In genomic region chr13:95634451-95634850, GRCm38 (mm10) we compare ENCODE assay signal across 17 mouse cellular contexts. TPM values are rescaled to one million over a fixed set of nuclear protein-coding genes. Genes with fewer than 3 reads are reported as not detected.
DNase-seq lines count a peak whose midpoint lies in the region; ATAC-seq and TF ChIP-seq lines count a peak whose summit lies in the region.
"Had no signal": no experiment of that assay in that cellular context is flagged by ENCODE, and none has a peak within 500 bp of the region (broad histone marks: within the 10 kb centered on the region; RNA-seq: fewer than 3 reads in every experiment).

No protein-coding gene starts in this region.

- H3K9ac ChIP-seq in intestine, embryonic 16.5 days (ENCODE audit: low read depth, low read length) = no peak overlapping the region
- no peak overlapping the region for H3K9ac ChIP-seq in intestine, postnatal 0 days (ENCODE audit: low read depth, low read length)
- no peak overlapping the region for H3K9ac ChIP-seq in liver, embryonic 12.5 days
- H3K9ac ChIP-seq: embryonic facial prominence, embryonic 12.5 days; forebrain, embryonic 15.5 days; hindbrain, embryonic 13.5 days; limb, embryonic 13.5 days had no signal

- peaks cover 4% of the 10 kb centered on the region; the same call in 1 of the 2 replicates for H3K36me3 ChIP-seq in intestine, embryonic 16.5 days (ENCODE audit: control insufficient read depth, insufficient read depth, low read length)
- H3K36me3 ChIP-seq in intestine, postnatal 0 days (ENCODE audit: control insufficient read depth, insufficient read depth) = peaks cover 27% of the 10 kb centered on the region
- peaks cover 51% of the 10 kb centered on the region for H3K36me3 ChIP-seq in megakaryocyte, embryonic 14.5 days (replicated peaks; ENCODE audit: low read length)
- H3K36me3 ChIP-seq in liver, embryonic 12.5 days = peaks cover 55% of the 10 kb centered on the region

- no peak for TF ChIP-seq CTCF in intestine, postnatal 0 days (IDR thresholded peaks at IDR 0.05; ENCODE audit: low read depth)

- DNase-seq in embryo, embryonic 10.5 days (ENCODE audit: low spot score) = no peak
- no peak for DNase-seq in cerebellum, adult 11 months
- DNase-seq: adrenal gland, adult 8-10 months; cerebellum, postnatal 10 days; gastrocnemius, postnatal 10 days; kidney, postnatal 14 days; layer of hippocampus, postnatal 36 days; right cerebral cortex, postnatal 4 days had no signal

- H3K4me2 ChIP-seq in intestine, embryonic 16.5 days (ENCODE audit: low read depth, low read length) = no peak overlapping the region
- H3K4me2 ChIP-seq in intestine, postnatal 0 days (replicated peaks; ENCODE audit: low read depth) = no peak overlapping the region
- no peak overlapping the region for H3K4me2 ChIP-seq in liver, embryonic 12.5 days
- H3K4me2 ChIP-seq: embryonic facial prominence, embryonic 12.5 days; forebrain, embryonic 15.5 days; hindbrain, embryonic 13.5 days; limb, embryonic 13.5 days had no signal

- H3K27ac ChIP-seq in intestine, embryonic 16.5 days (ENCODE audit: low read length) = peak overlapping the region; percentile 35; the same call in 1 of the 2 replicates
- H3K27ac ChIP-seq in intestine, postnatal 0 days (ENCODE audit: low read depth, low read length) = no peak overlapping the region
- peak overlapping the region; percentile 54 for H3K27ac ChIP-seq in liver, embryonic 12.5 days
- H3K27ac ChIP-seq: forebrain, embryonic 15.5 days; hindbrain, embryonic 13.5 days; limb, embryonic 13.5 days had no signal

- ATAC-seq in intestine, embryonic 16.5 days = no peak
- ATAC-seq in intestine, postnatal 0 days = no peak
- no peak for ATAC-seq in megakaryocyte, adult 5-6 weeks (ENCODE audit: poor library complexity, severe bottlenecking)
- no peak for ATAC-seq in liver, embryonic 12.5 days
- ATAC-seq: forebrain, embryonic 15.5 days had no signal

- 17% methylated on average over 2 of the region's 2 CpGs for WGBS in intestine, embryonic 16.5 days
- WGBS in intestine, postnatal 0 days = 8% methylated on average over 2 of the region's 2 CpGs
- WGBS in liver, embryonic 12.5 days (ENCODE audit: insufficient replicate concordance) = 3% methylated on average over 2 of the region's 2 CpGs

- peaks cover 7% of the 10 kb centered on the region for H3K4me1 ChIP-seq in intestine, embryonic 16.5 days (ENCODE audit: control insufficient read depth, insufficient read depth, low read length)
- no peaks in the 10 kb centered on the region for H3K4me1 ChIP-seq in intestine, postnatal 0 days (replicated peaks; ENCODE audit: control insufficient read depth, insufficient read depth, low read length)
- H3K4me1 ChIP-seq in megakaryocyte, embryonic 14.5 days = peaks cover 82% of the 10 kb centered on the region
- H3K4me1 ChIP-seq in liver, embryonic 12.5 days = peaks cover 40% of the 10 kb centered on the region

- no peaks in the 10 kb centered on the region for H3K9me3 ChIP-seq in intestine, embryonic 16.5 days (ENCODE audit: control insufficient read depth, low read length)
- no peaks in the 10 kb centered on the region for H3K9me3 ChIP-seq in intestine, postnatal 0 days (ENCODE audit: control insufficient read depth)
- H3K9me3 ChIP-seq in megakaryocyte, embryonic 14.5 days = no peaks in the 10 kb centered on the region
- no peaks in the 10 kb centered on the region for H3K9me3 ChIP-seq in liver, embryonic 12.5 days (replicated peaks)
- H3K9me3 ChIP-seq: embryonic facial prominence, embryonic 12.5 days; forebrain, embryonic 15.5 days; hindbrain, embryonic 13.5 days; limb, embryonic 13.5 days had no signal

- H3K27me3 ChIP-seq in intestine, embryonic 16.5 days (replicated peaks; ENCODE audit: control insufficient read depth, insufficient read depth, low read length) = no peaks in the 10 kb centered on the region
- H3K27me3 ChIP-seq in intestine, postnatal 0 days (replicated peaks; ENCODE audit: control insufficient read depth, insufficient read depth, low read length) = no peaks in the 10 kb centered on the region
- H3K27me3 ChIP-seq in megakaryocyte, embryonic 14.5 days (replicated peaks) = no peaks in the 10 kb centered on the region
- H3K27me3 ChIP-seq in liver, embryonic 12.5 days (replicated peaks) = no peaks in the 10 kb centered on the region
- H3K27me3 ChIP-seq: embryonic facial prominence, embryonic 12.5 days; forebrain, embryonic 15.5 days; hindbrain, embryonic 13.5 days; limb, embryonic 13.5 days had no signal

- no peak overlapping the region for H3K4me3 ChIP-seq in intestine, embryonic 16.5 days (ENCODE audit: low read length)
- H3K4me3 ChIP-seq in intestine, postnatal 0 days (ENCODE audit: low read depth, low read length) = no peak overlapping the region
- peak overlapping the region; percentile 53 for H3K4me3 ChIP-seq in megakaryocyte, embryonic 14.5 days (replicated peaks)
- H3K4me3 ChIP-seq in liver, embryonic 12.5 days = no peak overlapping the region
- H3K4me3 ChIP-seq: embryonic facial prominence, embryonic 12.5 days; forebrain, embryonic 15.5 days; hindbrain, embryonic 13.5 days; limb, embryonic 13.5 days had no signal

RNA-seq across cellular contexts. Expression of gene F2r, which starts 16.2 kb away (rescaled TPM):
- polyA plus RNA-seq in intestine, embryonic 16.5 days (2015; fragmentation: Nextera tagmentation; extraction: Ambion mirVana) = 41.0 and 41.7 TPM in 2 replicates
- 19.4 and 20.2 TPM in 2 replicates for polyA plus RNA-seq in intestine, postnatal 0 days (2015; fragmentation: Nextera tagmentation; extraction: Ambion mirVana)
- 53.3 and 84.2 TPM in 2 replicates for polyA plus RNA-seq in megakaryocyte, embryonic 14.5 days (2012; ENCODE audit: insufficient read depth, low replicate concordance)
- 1.1 and 2.1 TPM in 2 replicates for total RNA-seq in megakaryocyte, adult 5-6 weeks (2015)
- total RNA-seq in megakaryocyte, adult 5-6 weeks (2017) = 0.65 and 1.9 TPM in 2 replicates
- polyA plus RNA-seq in liver, embryonic 12.5 days (2016; fragmentation: Nextera tagmentation; extraction: Ambion mirVana) = 84.2 and 84.3 TPM in 2 replicates
